Mouse (Mus musculus) stomach, embryonic 15.5 days (tissue): Measurements from ENCODE around the gene Mpv17l2. TPM values are rescaled to one million over a fixed set of nuclear protein-coding genes. Genes with fewer than 3 reads are reported as not detected.

Source experiments
- ATAC-seq: fragments of 200-750 bp; cut with Nextera tagmentation; 2 replicates; pipeline ENCODE4 v1.8.0; 2017; ENCODE audit warnings: low read depth, moderate number of reproducible peaks, moderate TSS enrichment; ENCODE audit not compliant: insufficient read depth, low FRiP score
- H3K27ac ChIP-seq: fragments of 300-500 bp; sonication (generic); 2 replicates; pipeline ENCODE4 v1.5.1; 2015; ENCODE audit warnings: mild to moderate bottlenecking, inconsistent platforms
- H3K27me3 ChIP-seq: fragments of 300-500 bp; sonication (generic); replicated peaks from 2 replicates; pipeline ENCODE4 v1.6.1; 2015; ENCODE audit warnings: inconsistent platforms
- H3K36me3 ChIP-seq: fragments of 300-500 bp; sonication (generic); 2 replicates; pipeline ENCODE4 v1.6.1; 2015; ENCODE audit warnings: inconsistent platforms
- H3K4me1 ChIP-seq: fragments of 300-500 bp; sonication (generic); 2 replicates; pipeline ENCODE4 v1.6.1; 2015; ENCODE audit warnings: inconsistent platforms
- H3K4me2 ChIP-seq: fragments of 300-500 bp; sonication (generic); 2 replicates; pipeline ENCODE4 v1.6.1; 2015; ENCODE audit warnings: mild to moderate bottlenecking, inconsistent platforms
- H3K4me3 ChIP-seq: fragments of 300-500 bp; sonication (generic); replicated peaks from 2 replicates; pipeline ENCODE4 v1.5.1; 2015; ENCODE audit warnings: inconsistent platforms
- H3K9ac ChIP-seq: fragments of 300-500 bp; sonication (generic); 2 replicates; pipeline ENCODE4 v1.6.1; 2015; ENCODE audit warnings: inconsistent platforms
- H3K9me3 ChIP-seq: fragments of 300-500 bp; sonication (generic); 2 replicates; pipeline ENCODE4 v1.6.1; 2016; ENCODE audit warnings: inconsistent platforms
- WGBS: fragments of 180-500 bp; shearing (Covaris S2); methylation state at CpG from one replicate; pipeline ENCODE4 v1.1.7; 2015; 5-methylcytosine and 5-hydroxymethylcytosine counted together
- polyA plus RNA-seq: library from polyadenylated mRNA; unstranded; fragments of >200 nt; fragmentation: Nextera tagmentation; extraction: Ambion mirVana; gene quantifications from 2 replicates; pipeline ENCODE4 v1.2.1, GENCODE M21; 2015

The Mpv17l2 gene
- polyA plus RNA-seq, result 44.4 and 51.3 TPM in 2 replicates

DNA sequence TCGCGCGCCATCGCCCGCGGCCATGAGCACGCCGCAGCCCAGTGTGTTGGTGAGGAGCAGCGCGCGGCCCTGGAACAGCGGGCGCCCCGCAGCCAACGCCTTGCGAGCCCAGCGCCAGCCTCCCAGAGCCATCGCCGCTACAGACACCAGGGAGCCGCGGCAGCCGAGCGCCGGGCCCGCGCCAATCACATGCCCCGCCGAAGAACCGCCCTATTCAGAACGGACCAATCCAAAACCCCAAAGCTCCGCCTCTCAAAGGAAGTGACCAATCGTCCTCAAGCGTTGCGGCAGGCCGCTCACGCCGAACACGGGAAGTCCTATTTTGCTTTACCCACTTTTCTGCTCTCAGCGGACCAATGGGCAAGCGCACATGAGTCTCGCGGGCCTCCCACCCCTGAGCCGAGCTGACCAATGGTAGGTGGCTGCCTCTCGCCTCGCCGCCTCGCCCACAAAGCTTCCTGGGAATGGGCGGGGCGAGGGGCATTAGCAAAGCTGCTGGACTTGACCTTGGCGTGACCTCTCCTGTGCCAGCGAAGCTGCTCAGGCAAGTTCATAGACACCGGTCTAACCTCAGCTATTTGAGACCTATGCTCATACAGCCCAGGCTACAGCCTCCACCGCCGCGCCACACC lies at the start of gene Mpv17l2:
Gene Mpv17l2 (minus strand): TSS at position 172 of the 632 bp plus-strand sequence.
- peaks cover 13% of the 10 kb centered on the region; the same call in 1 of the 2 replicates for H3K36me3 ChIP-seq
- H3K4me2 ChIP-seq, result peak within 1 kb of the TSS; percentile 92
- peak within 1 kb of the TSS; percentile 71 for H3K27ac ChIP-seq
- no peaks in the 10 kb centered on the region for H3K9me3 ChIP-seq
- H3K27me3 ChIP-seq, result no peaks in the 10 kb centered on the region
- ATAC-seq, result peak; percentile 93
- peak within 1 kb of the TSS; percentile 77 for H3K9ac ChIP-seq
- H3K4me1 ChIP-seq, result peaks cover 20% of the 10 kb centered on the region
- under 1% methylated on average over 55 of the region's 55 CpGs for WGBS
- peak within 1 kb of the TSS; percentile 69 for H3K4me3 ChIP-seq

DNA sequence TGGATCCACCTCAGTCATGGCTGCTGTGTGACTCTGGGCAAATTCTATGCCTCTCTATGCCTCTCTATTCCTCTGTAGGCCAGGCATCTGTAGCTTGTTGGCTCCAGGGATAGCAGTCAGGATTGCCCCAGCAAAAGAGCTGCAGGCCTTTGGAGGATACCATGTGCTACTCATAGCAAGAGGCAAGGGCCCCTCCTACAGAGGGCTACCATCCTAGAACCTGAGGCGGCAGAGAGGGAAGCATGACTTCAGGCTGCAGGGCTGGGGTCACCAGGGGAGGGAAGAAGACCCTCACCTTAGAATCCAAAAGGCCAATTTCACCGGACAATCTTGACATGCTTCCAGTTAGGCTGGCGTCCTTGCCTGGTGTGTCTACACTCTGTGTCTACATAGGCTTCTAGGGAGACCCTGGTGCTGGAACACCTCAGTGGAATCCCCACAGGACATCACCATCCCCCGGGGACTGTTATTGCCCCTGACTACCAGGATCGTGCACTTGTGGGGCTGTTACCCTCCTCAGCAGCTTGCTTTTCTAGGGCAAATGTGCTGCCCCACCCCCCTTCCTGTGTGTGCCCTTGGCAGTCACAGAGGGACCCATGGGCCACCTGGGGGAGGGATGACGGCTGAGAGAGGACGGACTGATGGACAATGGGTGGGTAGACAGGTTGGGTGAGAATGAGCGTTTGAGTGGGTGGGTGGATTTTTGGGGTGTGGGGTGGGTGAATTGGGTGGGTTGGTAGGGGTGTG lies 48.4 kb upstream of the Mpv17l2 start:
- H3K27ac ChIP-seq, result no peak overlapping the region
- H3K9me3 ChIP-seq, result no peaks in the 10 kb centered on the region
- no peak overlapping the region for H3K9ac ChIP-seq
- no peak for ATAC-seq
- H3K4me3 ChIP-seq, result no peak overlapping the region
- WGBS, result 71% methylated on average over 8 of the region's 8 CpGs
- peaks cover 8% of the 10 kb centered on the region for H3K4me1 ChIP-seq
- H3K36me3 ChIP-seq, result no peaks in the 10 kb centered on the region
- 0 out of 2 replicates have a peak, but pooled peaks cover 3% of the 10 kb centered on the region for H3K27me3 ChIP-seq
- H3K4me2 ChIP-seq, result no peak overlapping the region

DNA sequence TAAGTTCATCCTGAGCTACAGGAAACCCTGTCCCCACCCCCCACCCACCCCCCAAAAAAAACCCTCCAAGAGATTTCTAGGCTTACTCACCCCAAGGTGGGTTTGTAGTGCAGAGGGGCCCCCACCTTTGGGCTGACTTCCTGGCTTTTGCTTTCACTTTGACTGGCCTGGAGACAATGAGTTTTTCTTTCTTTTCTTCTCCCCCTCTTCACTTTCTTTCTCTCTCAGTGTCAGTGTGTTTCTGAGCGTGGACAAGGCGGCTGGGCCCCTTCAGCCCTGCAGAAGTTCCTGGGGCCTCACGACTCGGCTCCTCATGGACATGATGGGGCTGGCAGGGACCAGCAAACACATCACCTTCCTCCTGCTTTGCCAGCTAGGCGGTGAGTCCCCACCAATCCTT lies 47.5 kb upstream of the Mpv17l2 start, which contains the start of gene Il12rb1:
Gene Il12rb1 (plus strand): TSS at position 211 of the 400 bp plus-strand sequence.
- H3K9me3 ChIP-seq, result no peaks in the 10 kb centered on the region
- H3K27me3 ChIP-seq, result peaks cover 10% of the 10 kb centered on the region
- H3K4me1 ChIP-seq, result peaks cover 15% of the 10 kb centered on the region
- no peaks in the 10 kb centered on the region for H3K36me3 ChIP-seq
- ATAC-seq, result no peak
- no peak within 1 kb of the TSS for H3K4me2 ChIP-seq
- no peak within 1 kb of the TSS for H3K9ac ChIP-seq
- no peak within 1 kb of the TSS for H3K27ac ChIP-seq
- WGBS, result 62% methylated on average over 5 of the region's 5 CpGs
- no peak within 1 kb of the TSS for H3K4me3 ChIP-seq

DNA sequence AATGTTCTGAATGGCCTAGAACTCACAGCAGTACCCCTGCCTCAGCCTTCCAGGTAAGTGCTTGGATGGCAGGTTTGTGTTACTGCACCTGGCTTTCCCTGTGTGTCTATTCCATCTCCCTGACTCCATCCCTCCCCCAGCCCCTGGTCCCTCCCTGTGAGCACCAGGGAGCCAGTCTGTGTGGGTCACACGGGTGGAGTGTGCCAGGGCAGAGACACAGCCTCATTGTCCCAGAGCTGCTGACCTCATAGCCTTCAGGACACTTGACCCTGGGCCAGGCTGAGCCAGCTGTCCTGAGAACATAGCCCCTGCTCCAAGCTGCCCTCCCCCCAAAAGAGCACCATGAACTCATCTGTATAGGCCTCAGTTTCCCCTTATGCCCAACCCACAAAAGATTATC lies 46.6 kb upstream of the Mpv17l2 start:
- WGBS, result 43% methylated on average over 1 of the region's 1 CpGs
- no peaks in the 10 kb centered on the region for H3K36me3 ChIP-seq
- H3K4me1 ChIP-seq, result peaks cover 15% of the 10 kb centered on the region
- no peak for ATAC-seq
- no peak overlapping the region for H3K4me3 ChIP-seq
- H3K9ac ChIP-seq, result no peak overlapping the region
- H3K4me2 ChIP-seq, result no peak overlapping the region
- H3K9me3 ChIP-seq, result no peaks in the 10 kb centered on the region
- no peak overlapping the region for H3K27ac ChIP-seq
- peaks cover 10% of the 10 kb centered on the region for H3K27me3 ChIP-seq

DNA sequence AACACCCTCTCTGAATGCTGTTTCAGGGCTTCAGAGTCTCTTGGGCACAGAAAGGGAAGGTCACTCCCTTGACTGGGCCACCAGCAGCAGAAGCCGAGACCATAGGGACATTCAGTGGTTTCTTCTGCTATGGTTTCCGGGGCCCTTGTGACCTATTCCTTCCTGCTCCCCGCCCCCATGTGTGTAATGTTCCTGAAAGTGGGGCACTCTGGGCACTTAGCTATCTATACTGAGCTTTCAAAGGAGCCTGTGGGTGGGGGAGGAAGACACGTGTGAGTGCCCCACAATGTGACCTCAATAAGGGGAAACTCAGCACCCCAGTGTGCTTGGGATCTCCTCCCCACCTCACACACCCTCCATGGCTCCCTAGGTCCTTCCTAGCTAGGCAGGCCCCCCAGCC lies 45.8 kb upstream of the Mpv17l2 start:
- 0 out of 2 replicates have a peak overlapping the region, but pooled peaks have one; percentile 4 for H3K27ac ChIP-seq
- peaks cover 10% of the 10 kb centered on the region for H3K27me3 ChIP-seq
- WGBS, result 66% methylated on average over 4 of the region's 4 CpGs

DNA sequence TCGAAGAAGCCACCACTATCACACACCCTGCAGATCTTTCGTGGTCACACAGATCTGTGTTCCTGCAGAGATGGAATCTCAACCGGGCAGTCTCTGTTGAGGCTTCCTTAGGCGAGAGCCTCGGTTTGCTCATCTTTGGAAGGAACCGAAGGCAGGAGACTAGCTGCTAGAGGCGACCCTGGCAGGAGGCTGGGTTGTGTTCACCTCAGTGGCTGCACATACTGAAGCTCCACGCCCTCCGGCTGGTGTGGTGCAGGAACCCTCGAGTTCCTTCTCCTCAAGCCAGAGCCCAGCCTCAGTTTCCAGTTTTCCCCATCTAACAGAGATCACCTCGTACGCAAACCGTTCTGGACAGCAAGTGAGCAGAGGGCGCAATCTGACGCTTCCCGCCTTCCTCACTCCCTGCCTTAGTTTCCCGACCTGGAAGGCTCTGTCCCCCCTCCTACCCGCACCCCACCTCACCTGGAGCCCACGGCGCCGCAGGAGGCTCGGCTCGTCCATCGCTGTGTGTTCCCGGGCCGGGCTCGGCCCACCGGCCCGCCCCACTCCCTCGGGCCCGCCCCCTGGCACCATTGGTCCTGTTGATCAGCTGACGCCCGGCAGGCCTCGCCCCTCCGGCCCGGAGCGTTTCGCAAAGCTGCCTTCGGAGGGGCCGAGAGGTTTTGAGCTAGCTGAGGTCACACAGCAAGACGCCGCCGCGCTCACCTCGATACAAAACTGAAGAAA lies 43.9 kb upstream of the Mpv17l2 start, which contains the start of gene Mast3:
Gene Mast3 (minus strand): TSS at position 574 of the 726 bp plus-strand sequence.
- ATAC-seq, result peak; percentile 88
- Histone ChIP-seq H3K27ac (no peak within 1 kb of the TSS), H3K9me3 (no peaks in the 10 kb centered on the region), H3K4me1 (peaks cover 15% of the 10 kb centered on the region), H3K27me3 (peaks cover 15% of the 10 kb centered on the region), H3K4me2 (peak within 1 kb of the TSS; percentile 81), H3K4me3 (peak within 1 kb of the TSS; percentile 44), H3K36me3 (no peaks in the 10 kb centered on the region), H3K9ac (no peak within 1 kb of the TSS)
- WGBS, result 1% methylated on average over 45 of the region's 45 CpGs

More for the DNA sequence above, 45.8 kb upstream of the Mpv17l2 start:
- Histone ChIP-seq H3K36me3 (no peaks in the 10 kb centered on the region), H3K4me2 (no peak overlapping the region), H3K4me3 (no peak overlapping the region), H3K4me1 (peaks cover 15% of the 10 kb centered on the region), H3K9me3 (no peaks in the 10 kb centered on the region), H3K9ac (no peak overlapping the region)
- no peak for ATAC-seq

DNA sequence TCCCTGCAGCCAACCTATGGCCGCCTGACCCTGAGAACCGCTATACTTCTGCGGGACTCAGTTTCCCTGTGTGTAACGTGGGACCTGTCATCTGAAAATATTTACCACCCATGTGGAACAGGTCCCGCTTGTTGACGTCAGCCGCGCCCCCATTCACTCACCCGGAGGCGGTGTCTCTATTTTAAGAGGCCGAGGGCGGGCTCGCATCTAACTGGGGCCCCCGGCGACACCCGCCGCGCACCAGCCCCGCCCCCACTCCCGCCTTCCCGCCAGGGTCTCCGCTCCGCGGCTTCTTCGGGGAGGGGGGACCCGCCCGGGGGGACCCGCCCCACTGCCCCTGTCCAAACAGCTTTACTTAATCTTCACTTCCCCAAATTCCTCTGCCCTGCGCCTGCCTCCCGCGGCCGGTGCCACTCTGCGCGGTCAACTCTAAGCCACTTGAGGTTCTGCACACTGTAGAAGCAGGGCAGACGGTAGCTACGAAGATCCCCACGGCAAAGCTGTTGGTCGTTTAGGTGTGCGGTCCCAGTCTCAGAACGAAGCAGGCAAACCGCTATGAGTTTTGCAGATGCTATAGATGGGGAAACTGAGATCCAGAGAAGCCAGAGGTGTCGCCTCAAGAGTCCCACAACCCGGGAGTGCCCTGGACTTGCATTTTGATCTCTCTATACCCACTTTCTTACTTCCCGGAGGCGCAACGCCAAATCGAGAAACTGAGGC lies 43.2 kb upstream of the Mpv17l2 start:
- Histone ChIP-seq H3K27me3 (peaks cover 22% of the 10 kb centered on the region), H3K4me1 (peaks cover 15% of the 10 kb centered on the region)
- 0 out of 2 replicates have a peak, but pooled peaks have one; percentile 12 for ATAC-seq

DNA sequence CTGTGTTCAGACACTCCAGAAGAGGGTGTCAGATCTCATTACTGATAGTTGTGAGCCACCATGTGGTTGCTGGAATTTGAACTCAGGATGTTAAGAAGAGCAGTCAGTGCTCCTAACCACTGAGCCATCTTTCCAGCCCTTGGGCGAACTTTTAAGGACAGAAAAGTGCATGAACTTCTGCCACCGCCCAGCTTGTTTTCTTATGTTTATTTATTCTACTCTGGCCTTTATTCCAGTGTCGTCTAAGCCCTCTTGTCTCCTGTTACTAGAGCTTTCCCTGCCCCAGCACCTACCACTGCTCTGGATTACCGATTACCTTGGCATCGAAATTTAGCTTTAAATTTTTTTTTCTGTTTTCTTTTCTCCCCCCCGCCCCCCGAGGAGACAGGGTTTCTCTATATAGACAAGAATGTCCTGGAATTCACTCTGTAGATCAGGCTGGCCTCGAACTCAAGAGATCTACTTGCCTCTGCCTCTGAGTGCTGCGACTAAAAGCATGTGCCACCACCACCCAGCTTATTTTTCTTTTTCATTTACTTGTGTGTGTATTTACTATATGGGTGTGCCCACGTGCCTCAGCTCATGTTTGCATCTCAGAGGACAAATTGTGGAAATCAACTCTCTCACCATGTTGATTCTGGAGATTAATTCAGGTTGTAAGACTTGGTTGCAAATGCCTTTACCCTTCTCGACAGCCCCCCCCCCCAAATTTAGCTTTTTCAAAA lies 42.2 kb upstream of the Mpv17l2 start:
- peaks cover 24% of the 10 kb centered on the region for H3K27me3 ChIP-seq
- 60% methylated on average over 11 of the region's 11 CpGs for WGBS

More for the DNA sequence above, 43.2 kb upstream of the Mpv17l2 start:
- Histone ChIP-seq H3K27ac (no peak overlapping the region), H3K9ac (no peak overlapping the region), H3K4me2 (peak overlapping the region; percentile 81), H3K36me3 (no peaks in the 10 kb centered on the region), H3K4me3 (peak overlapping the region; percentile 44), H3K9me3 (no peaks in the 10 kb centered on the region)
- WGBS, result 2% methylated on average over 47 of the region's 47 CpGs

DNA sequence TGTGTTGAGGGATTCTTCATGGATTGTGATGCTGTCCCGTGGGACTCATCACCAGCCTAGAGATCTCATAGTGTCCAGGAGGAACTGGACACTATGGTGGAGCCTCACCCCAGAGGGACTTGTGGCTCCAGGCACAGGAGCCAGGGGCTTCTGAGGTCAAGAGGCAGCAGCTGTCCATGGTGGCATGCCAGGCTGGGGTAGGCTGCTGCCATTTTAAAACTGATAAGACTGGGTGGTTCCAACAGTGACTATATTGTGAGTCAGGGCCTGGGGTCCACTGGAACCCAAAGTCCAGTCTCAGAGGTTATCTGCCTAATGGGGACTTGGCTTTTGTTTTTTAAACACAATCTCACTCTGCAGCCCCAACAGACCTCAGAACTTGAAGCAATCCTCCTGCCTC lies 41.1 kb upstream of the Mpv17l2 start:
- H3K4me1 ChIP-seq, result peaks cover 25% of the 10 kb centered on the region
- ATAC-seq, result no peak
- no peaks in the 10 kb centered on the region for H3K36me3 ChIP-seq
- no peak overlapping the region for H3K9ac ChIP-seq
- no peak overlapping the region for H3K27ac ChIP-seq
- H3K4me2 ChIP-seq, result no peak overlapping the region
- H3K4me3 ChIP-seq, result no peak overlapping the region
- no peaks in the 10 kb centered on the region for H3K9me3 ChIP-seq
- WGBS, result 74% methylated on average over 1 of the region's 1 CpGs
- H3K27me3 ChIP-seq, result peaks cover 24% of the 10 kb centered on the region

More for the DNA sequence above, 42.2 kb upstream of the Mpv17l2 start:
- peaks cover 20% of the 10 kb centered on the region for H3K4me1 ChIP-seq
- H3K27ac ChIP-seq, result no peak overlapping the region
- no peaks in the 10 kb centered on the region for H3K9me3 ChIP-seq
- no peak overlapping the region for H3K4me2 ChIP-seq
- no peak overlapping the region for H3K9ac ChIP-seq
- no peaks in the 10 kb centered on the region for H3K36me3 ChIP-seq
- H3K4me3 ChIP-seq, result no peak overlapping the region
- no peak for ATAC-seq

DNA sequence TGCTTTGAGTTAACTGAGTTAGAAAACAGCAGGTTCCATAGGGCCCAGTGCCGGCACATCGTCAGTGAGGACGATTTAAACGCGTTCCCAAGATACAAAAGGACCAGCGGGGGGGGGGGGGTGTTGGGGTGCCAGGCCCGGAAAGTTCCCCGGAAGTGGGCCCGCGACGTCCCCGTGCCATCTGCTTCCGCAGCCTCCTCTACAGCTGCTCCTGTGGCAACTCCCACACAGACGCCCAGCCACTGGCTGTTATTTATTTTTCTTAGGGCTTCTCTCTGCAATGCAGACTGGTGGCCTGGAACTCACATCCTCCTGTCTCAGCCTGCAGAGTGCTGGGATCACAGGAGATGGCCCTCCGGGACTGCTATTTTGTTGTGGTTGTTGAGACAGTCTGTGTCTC lies 40.4 kb upstream of the Mpv17l2 start:
- no peaks in the 10 kb centered on the region for H3K9me3 ChIP-seq
- no peak for ATAC-seq
- H3K4me2 ChIP-seq, result no peak overlapping the region
- 23% methylated on average over 15 of the region's 15 CpGs for WGBS
- peaks cover 30% of the 10 kb centered on the region for H3K4me1 ChIP-seq
- H3K27ac ChIP-seq, result no peak overlapping the region
- peaks cover 24% of the 10 kb centered on the region for H3K27me3 ChIP-seq
- no peak overlapping the region for H3K4me3 ChIP-seq
- H3K9ac ChIP-seq, result no peak overlapping the region
- no peaks in the 10 kb centered on the region for H3K36me3 ChIP-seq

DNA sequence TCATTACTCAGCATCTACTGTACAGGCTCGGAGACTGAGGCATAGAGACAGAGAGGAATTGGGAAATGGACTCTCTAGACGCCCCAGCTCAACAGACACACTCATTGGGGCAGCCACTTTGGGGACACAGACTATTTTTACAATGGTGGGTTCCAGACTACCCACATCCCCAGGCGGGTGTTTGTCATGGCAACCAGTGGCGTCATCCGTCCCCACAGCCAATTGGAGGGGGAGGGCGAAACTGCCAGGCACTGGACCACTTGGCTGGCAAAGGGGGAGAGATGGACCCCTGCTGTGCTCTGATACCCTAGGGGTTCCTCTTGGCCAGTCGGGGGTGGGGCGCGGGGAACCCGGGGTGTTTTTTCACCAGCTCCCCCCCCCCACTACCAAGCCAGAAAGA lies 39.9 kb upstream of the Mpv17l2 start:
- WGBS, result 54% methylated on average over 10 of the region's 10 CpGs
- no peak overlapping the region for H3K9ac ChIP-seq

More for the DNA sequence above, 39.9 kb upstream of the Mpv17l2 start:
- Histone ChIP-seq H3K36me3 (no peaks in the 10 kb centered on the region), H3K27ac (no peak overlapping the region), H3K27me3 (peaks cover 24% of the 10 kb centered on the region), H3K4me1 (peaks cover 27% of the 10 kb centered on the region), H3K4me2 (no peak overlapping the region), H3K4me3 (no peak overlapping the region), H3K9me3 (no peaks in the 10 kb centered on the region)
- ATAC-seq, result no peak
